Mouse (Mus musculus) myocyte (in vitro differentiated cells): ENCODE data around the gene Ttc36.

Experiments
- POLR2AphosphoS2 ChIP-seq: IDR thresholded peaks from one replicate; pipeline ENCODE4 v1.6.1; 2011; ENCODE audit warnings: low read depth, control low read depth; ENCODE audit not compliant: insufficient read length
- TCF12 ChIP-seq: IDR thresholded peaks from one replicate; pipeline ENCODE4 v1.6.1; 2011; ENCODE audit warnings: mild to moderate bottlenecking, control low read depth; ENCODE audit not compliant: poor library complexity, insufficient read depth, severe bottlenecking

GRCm38 (mm10) chr9:44819920-44820827, 17.3 kb upstream of the Ttc36 start:
- TF ChIP-seq POLR2AphosphoS2 = no peak
- no peak for TF ChIP-seq TCF12
